Mouse (Mus musculus): ENCODE results near the gene Rassf7. TPM values are rescaled to one million over a fixed set of nuclear protein-coding genes. Genes with fewer than 3 reads are reported as not detected.

The Rassf7 gene
- 10.1 and 17.9 TPM in 2 replicates for polyA plus RNA-seq (2011; ENCODE audit: insufficient read depth, insufficient read length, low replicate concordance, missing spikeins)

DNA sequence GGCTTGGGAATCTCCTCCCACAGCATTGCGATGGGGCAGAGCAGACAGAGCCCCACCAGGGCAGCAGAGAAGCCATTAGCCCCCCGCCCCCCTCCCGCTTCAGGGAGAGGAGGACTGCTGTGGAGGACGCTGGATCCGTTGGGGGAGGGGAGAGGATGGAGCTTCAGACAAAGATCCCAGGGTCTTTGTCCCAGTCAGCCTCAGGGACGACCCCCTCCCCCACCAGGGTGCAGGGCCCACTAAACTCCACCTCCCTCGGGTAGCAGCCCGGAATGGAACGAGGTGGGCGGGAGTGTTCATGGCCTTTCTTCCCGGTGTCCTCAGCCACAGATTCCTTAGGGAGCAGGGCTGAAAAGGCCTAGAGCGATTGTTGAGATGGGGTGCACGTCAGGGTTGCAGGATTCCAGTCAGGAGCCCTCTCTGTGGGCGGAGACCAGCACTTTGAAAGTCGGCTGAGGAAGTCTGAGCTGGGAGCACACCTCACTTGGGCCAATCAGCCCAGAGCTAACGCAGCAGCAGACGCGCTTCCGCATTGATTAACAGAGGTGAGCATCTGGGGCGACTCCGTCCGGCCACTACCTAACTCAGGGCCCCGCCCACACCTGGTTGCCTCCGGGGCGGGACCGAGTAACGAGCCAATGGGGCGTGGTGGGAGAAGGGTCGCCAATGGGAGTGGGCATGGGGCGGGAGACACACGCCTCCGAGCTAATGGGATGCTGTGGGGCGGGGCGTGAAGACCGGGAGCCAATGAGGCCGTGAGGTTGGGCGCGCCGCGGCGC is at the start of gene Rassf7:
Gene Rassf7, plus strand, starts transcription at position 760 of the 779 bp plus-strand sequence.
- Histone ChIP-seq H3K27ac (ENCODE audit: control insufficient read depth, insufficient read depth, low read depth, low read length, poor library complexity) (peak within 1 kb of the TSS; percentile 62), H3K4me1 (ENCODE audit: control insufficient read depth, insufficient read depth, low read length) (no peaks in the 10 kb centered on the region), H3K4me3 (replicated peaks; ENCODE audit: control insufficient read depth, low read depth, low read length) (peak within 1 kb of the TSS; percentile 71)
- no peak for TF ChIP-seq CTCF (IDR thresholded peaks at IDR 0.05; ENCODE audit: control insufficient read depth, insufficient read depth, low read length)
- TF ChIP-seq POLR2A (IDR thresholded peaks at IDR 0.05; ENCODE audit: borderline replicate concordance, control insufficient read depth, low read depth, low read length): peak; percentile 7; the same call in 1 of the 2 replicates
- 5% methylated on average over 41 of the region's 41 CpGs for WGBS

DNA sequence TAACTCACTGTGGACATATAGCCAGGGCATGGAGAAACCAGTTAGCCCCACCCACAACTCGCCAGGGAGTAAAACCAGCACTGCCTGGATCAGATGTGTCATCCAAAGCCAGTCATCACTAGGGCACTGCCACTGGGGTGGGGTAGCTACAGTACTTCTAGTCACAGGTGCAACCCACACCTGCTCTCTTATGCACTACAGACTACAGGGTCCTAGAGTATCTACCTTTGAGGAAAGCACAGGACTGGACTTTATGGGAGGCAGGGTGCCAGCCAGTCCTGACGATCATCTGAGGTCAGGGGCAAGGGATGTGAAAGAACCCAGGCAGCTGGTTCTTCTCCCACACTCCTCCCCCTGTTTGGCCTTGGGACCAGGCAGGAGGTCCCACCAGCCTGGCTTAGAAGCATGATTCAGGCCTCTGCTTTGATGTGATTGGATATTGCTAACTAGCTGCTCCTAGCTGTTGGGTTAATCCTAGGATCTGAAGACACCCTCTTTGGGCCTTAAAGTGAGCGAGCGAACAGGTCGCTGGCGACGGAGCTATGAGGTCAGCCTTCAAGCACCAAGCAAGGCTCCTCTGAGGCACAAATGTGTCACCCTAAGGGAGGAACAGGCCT is 47.7 kb upstream of the Rassf7 start:
- peaks cover 4% of the 10 kb centered on the region; the same call in 1 of the 2 replicates for H3K4me1 ChIP-seq (ENCODE audit: control insufficient read depth, insufficient read depth, low read length)
- WGBS: 5% methylated on average over 7 of the region's 7 CpGs
- TF ChIP-seq CTCF (IDR thresholded peaks at IDR 0.05; ENCODE audit: control insufficient read depth, insufficient read depth, low read length): no peak
- no peak for TF ChIP-seq POLR2A (IDR thresholded peaks at IDR 0.05; ENCODE audit: borderline replicate concordance, control insufficient read depth, low read depth, low read length)
- peak overlapping the region; percentile 64 for H3K27ac ChIP-seq (ENCODE audit: control insufficient read depth, insufficient read depth, low read depth, low read length, poor library complexity)
- H3K4me3 ChIP-seq (replicated peaks; ENCODE audit: control insufficient read depth, low read depth, low read length): peak overlapping the region; percentile 66

DNA sequence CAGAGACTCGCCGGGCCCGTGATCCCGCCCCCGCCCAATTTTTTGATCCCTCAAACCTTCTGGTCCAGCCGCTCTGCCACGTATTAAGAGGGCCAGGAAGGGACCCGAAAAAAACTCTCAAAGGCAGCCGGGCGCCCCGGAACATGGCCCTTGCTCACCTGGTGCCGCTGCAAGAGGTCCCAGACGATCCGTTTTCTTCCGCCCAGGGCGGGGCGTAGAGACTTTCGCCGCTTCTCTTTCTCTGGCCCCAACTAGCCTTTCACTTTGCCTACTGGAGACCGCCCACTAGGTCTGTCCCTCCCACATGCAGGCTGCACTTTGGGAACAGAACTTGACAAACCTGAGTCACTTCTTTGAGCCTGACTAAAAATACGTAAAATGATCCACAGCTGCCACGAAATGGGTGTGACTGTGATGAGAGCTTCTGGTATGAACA is 47.1 kb upstream of the Rassf7 start:
- 0% methylated on average over 22 of the region's 22 CpGs for WGBS
- TF ChIP-seq CTCF (IDR thresholded peaks at IDR 0.05; ENCODE audit: control insufficient read depth, insufficient read depth, low read length): no peak
- peak; percentile 49; the same call in 1 of the 2 replicates for TF ChIP-seq POLR2A (IDR thresholded peaks at IDR 0.05; ENCODE audit: borderline replicate concordance, control insufficient read depth, low read depth, low read length)
- Histone ChIP-seq H3K4me3 (replicated peaks; ENCODE audit: control insufficient read depth, low read depth, low read length) (peak overlapping the region; percentile 66), H3K27ac (ENCODE audit: control insufficient read depth, insufficient read depth, low read depth, low read length, poor library complexity) (peak overlapping the region; percentile 64), H3K4me1 (ENCODE audit: control insufficient read depth, insufficient read depth, low read length) (peaks cover 4% of the 10 kb centered on the region; the same call in 1 of the 2 replicates)

DNA sequence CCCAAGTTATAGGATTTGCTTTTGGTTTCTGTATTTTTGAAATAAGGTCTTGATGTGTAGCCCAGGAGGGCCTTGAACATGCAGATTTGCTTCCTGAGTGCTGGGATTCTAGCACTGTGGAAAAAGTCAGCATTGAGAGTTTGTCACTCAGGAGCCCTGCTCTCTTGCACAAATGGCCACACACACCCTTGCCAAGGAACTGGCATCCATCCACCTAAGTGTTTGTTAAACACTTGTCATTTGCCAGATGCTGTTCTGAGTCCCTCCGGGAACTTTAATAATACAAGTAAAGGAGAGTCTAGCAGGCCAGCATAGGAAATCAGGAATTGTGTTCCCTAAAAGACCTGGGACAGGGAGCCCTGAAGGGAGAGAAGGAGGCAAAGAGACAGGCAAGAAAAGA is 46.4 kb upstream of the Rassf7 start:
- TF ChIP-seq CTCF (IDR thresholded peaks at IDR 0.05; ENCODE audit: control insufficient read depth, insufficient read depth, low read length) (no peak), POLR2A (IDR thresholded peaks at IDR 0.05; ENCODE audit: borderline replicate concordance, control insufficient read depth, low read depth, low read length) (no peak)
- WGBS: 95% methylated on average over 1 of the region's 1 CpGs
- Histone ChIP-seq H3K27ac (ENCODE audit: control insufficient read depth, insufficient read depth, low read depth, low read length, poor library complexity) (no peak overlapping the region), H3K4me3 (replicated peaks; ENCODE audit: control insufficient read depth, low read depth, low read length) (no peak overlapping the region), H3K4me1 (ENCODE audit: control insufficient read depth, insufficient read depth, low read length) (peaks cover 4% of the 10 kb centered on the region; the same call in 1 of the 2 replicates)

DNA sequence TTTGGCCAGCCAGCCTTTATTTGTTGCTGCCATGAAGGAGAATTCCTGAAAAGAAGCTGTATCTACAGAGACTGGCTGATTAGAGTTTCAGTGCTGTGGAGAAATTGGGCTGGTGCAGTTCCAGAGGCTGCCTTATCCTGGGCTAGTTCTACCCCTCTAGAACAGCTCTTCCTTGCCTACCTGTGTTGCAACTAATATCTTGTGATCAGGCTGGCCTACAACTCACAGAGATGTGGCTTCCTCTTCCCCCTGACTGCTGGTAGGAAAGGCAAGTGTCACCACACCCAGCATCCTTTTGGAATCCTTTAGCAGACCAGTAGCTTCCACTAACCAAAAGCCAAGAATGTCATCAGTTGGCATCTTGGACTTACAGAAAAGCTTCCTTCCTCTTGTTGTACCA is 45.8 kb upstream of the Rassf7 start:
- Histone ChIP-seq H3K27ac (ENCODE audit: control insufficient read depth, insufficient read depth, low read depth, low read length, poor library complexity) (no peak overlapping the region), H3K4me1 (ENCODE audit: control insufficient read depth, insufficient read depth, low read length) (peaks cover 4% of the 10 kb centered on the region; the same call in 1 of the 2 replicates), H3K4me3 (replicated peaks; ENCODE audit: control insufficient read depth, low read depth, low read length) (no peak overlapping the region)
- TF ChIP-seq POLR2A (IDR thresholded peaks at IDR 0.05; ENCODE audit: borderline replicate concordance, control insufficient read depth, low read depth, low read length): no peak
- no peak for TF ChIP-seq CTCF (IDR thresholded peaks at IDR 0.05; ENCODE audit: control insufficient read depth, insufficient read depth, low read length)

DNA sequence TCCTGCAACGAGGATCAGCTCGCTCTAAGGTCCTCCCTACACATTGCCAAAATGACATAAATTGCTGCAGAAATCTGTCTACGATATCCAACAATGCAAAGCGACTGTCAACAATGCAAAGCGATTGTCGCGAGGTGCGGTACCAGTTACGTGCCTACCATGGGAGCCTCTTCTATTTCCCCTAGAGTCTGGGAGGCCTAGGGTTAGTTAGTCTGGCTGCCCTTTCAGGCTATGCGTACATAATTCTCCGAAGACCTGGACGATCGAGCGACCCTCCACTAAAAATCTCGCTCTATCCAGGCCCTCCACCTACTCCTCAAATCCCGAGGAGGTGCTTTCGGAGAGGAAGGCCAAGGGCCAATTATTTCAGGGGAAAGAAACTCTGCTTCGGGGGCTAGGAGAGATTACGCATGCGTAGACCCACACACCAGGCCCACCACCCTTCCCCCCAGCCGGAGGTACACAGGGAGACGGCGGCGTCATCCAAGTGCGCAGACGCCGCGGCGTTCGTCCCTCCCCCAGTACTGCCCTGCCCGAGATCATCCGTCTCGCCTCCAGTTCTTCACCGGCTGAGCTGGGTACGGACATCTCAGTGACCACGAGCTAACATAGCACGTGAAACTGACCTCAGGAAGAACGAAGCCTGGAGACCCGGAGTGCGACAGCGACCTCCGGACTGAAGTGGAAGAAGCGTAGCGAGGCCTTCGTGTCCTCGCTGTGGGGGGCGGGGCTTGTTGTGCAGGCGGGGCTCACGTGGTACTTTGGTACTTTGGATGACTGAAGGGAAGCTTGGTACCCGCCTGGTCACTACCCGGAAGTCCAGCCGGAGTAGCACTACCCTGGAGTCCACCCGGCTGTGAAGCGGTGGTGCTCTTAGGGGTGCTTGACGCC is 43.3 kb upstream of the Rassf7 start, which contains the start of gene Rnh1:
Gene Rnh1, minus strand, starts transcription at position 742 of the 891 bp plus-strand sequence.
- peak within 1 kb of the TSS; percentile 96 for H3K27ac ChIP-seq (ENCODE audit: control insufficient read depth, insufficient read depth, low read depth, low read length, poor library complexity)
- peaks cover 4% of the 10 kb centered on the region; the same call in 1 of the 2 replicates for H3K4me1 ChIP-seq (ENCODE audit: control insufficient read depth, insufficient read depth, low read length)
- 0 out of 2 replicates have a peak, but pooled peaks have one; percentile 4 for TF ChIP-seq CTCF (IDR thresholded peaks at IDR 0.05; ENCODE audit: control insufficient read depth, insufficient read depth, low read length)
- peak; percentile 72; the same call in 1 of the 2 replicates for TF ChIP-seq POLR2A (IDR thresholded peaks at IDR 0.05; ENCODE audit: borderline replicate concordance, control insufficient read depth, low read depth, low read length)
- peak within 1 kb of the TSS; percentile 99 for H3K4me3 ChIP-seq (replicated peaks; ENCODE audit: control insufficient read depth, low read depth, low read length)
- WGBS: under 1% methylated on average over 55 of the region's 55 CpGs

DNA sequence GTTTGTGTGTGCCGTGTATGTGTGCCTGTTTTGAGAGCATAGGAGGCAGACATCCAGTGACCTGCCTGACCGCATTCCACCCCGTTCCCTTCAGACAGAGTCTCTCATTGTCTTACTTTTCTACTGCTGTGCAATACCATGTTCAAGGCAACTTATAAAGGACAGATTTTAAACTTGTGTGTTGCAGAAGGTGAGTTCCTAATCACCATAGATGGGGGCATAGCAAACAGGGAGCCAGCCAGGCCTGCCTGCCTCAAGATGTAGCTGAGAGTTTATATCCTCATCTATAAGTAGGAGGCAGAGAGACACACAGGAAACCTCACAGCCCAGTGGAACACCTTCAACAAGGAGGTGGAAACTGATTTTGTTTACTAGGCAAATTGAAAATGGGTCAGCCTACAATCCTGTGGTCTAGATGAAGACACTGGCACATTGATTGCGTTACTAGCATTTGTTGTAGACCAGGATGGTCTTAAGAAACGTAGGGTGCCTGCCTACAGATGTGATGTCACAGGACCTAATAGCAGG is 42.3 kb upstream of the Rassf7 start:
- H3K27ac ChIP-seq (ENCODE audit: control insufficient read depth, insufficient read depth, low read depth, low read length, poor library complexity): no peak overlapping the region
- TF ChIP-seq POLR2A (IDR thresholded peaks at IDR 0.05; ENCODE audit: borderline replicate concordance, control insufficient read depth, low read depth, low read length) (no peak), CTCF (IDR thresholded peaks at IDR 0.05; ENCODE audit: control insufficient read depth, insufficient read depth, low read length) (no peak)
- WGBS: 53% methylated on average over 5 of the region's 5 CpGs
- no peak overlapping the region for H3K4me3 ChIP-seq (replicated peaks; ENCODE audit: control insufficient read depth, low read depth, low read length)
- peaks cover 4% of the 10 kb centered on the region; the same call in 1 of the 2 replicates for H3K4me1 ChIP-seq (ENCODE audit: control insufficient read depth, insufficient read depth, low read length)

Data from bone marrow, adult 2 months (tissue).